Mouse (Mus musculus): Measurements from ENCODE around the gene Odf2. TPM values are rescaled to one million over a fixed set of nuclear protein-coding genes. Genes with fewer than 3 reads are reported as not detected.

Odf2 gene
- total RNA-seq (2021) (10 to 100 TPM; 32.8 to 35.7 TPM), polyA plus RNA-seq (2012; rRNA removed) (27.8 and 29.6 TPM in 2 replicates)
- long read RNA-seq, transcript Odf2-204 (21 exons, 3,826 nt), result major isoform, 16 of 36 reads
- long read RNA-seq, partial matches to known transcripts, result 6 of 36 reads
- long read RNA-seq, other reads (novel, unspliced or antisense), result 11 of 36 reads

DNA sequence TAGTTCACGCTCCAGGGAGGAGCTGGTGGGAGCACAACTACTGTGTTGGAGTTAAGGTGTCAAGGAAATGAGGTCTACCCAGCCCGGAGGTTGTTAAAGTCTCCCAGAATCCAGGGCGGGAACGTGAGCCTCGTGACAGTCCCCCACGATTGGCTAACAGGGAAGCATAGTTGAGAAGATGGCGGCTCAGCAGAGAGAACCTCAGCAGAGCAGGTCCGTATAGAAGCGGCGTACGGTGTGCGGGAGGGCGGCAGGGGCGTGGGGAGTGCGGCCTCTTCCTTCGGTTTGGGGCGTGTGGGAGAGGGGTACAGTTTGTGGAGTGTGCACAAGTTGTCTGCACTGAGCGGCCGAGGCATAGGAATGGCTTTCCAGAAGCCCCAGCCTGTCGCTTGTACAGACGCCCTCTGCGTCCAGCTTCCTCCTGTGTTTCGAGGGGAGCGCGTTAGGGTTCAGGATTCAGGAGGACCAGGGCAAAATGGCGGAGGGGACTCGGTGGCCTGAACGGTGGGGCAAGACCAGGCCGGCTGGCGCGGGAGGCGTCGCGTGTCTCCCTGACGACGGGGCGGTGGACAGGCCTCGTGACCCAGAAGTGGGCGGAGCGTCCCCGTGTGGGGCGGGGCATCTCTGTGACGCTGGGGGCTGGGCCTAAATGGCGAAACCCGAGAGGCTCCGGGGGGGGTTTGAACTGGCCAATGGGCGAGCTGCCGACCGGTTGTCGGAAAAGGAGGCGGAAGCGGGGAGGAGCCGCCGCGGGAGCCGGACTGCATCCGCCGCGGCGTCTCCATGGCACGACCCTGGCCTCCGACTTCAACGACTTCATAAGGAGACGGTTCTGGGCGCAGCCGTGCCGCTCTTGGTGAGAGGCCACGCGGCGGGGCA, at the start of gene Odf2:
Gene Odf2 (plus strand): TSS at position 156 of the 879 bp plus-strand sequence.
- peak; percentile 100 for DNase-seq

DNA sequence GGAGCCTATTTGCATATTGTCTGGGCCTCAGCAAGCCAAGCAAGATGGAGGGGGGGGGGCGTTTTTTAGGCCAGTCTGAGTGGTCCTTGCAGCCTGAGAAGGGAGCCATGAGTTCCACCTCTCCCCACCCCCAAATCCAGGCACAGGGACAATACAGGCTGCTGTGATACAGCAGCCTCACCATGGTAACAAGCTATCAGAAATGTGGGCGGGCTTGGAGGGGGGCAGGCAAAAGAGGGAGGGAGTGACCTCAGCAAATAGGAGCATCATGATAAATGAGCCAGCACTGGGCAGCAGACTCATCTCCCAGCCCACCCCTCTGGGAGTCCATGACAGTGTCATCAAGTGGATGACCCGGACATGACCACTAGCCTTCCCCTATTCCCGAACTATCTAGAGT, 49.6 kb upstream of the Odf2 start:
- DNase-seq, result no peak

DNA sequence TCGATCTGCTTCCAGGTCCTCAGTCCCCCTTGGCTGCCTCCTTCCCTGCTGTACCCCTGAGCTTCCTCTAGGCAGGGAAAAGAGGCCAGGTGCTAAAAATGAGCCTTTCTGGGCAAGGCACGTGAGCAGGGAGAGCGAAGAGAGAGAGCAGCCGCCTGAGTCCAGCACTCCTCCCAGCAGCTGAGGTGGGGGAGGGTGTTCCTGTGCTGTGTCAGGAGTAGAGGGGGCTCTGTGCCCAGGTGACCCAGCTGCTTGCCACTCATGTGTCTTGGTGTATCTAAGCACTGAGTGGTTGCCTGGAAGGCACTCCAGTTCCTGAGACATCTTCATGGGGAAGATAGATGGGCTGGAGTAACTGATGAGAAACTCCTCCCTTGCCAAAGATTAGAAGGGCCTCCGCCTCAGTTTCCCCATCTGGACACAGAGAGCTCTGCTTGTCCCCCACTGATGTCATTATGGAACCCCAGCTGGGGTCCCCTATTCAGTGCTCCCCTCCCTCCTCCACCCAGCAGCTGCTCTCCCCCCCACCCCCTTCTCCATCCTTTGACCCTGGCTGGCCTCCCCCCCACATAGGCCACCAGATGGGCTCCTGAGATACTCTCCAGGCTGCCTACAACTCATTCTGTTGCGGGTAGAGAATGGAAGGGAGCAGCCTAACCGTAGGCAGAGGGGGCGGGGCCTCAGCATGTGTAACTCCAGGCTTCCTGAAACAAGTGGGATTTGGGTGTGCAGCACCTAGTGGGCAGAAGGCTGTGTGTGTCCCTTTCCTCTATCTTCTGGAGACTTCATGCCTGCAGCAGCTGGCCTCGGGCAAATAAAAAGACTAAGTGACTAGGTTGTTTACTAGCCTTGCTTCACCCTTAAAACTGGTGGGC, 45.6 kb upstream of the Odf2 start:
- no peak for DNase-seq

DNA sequence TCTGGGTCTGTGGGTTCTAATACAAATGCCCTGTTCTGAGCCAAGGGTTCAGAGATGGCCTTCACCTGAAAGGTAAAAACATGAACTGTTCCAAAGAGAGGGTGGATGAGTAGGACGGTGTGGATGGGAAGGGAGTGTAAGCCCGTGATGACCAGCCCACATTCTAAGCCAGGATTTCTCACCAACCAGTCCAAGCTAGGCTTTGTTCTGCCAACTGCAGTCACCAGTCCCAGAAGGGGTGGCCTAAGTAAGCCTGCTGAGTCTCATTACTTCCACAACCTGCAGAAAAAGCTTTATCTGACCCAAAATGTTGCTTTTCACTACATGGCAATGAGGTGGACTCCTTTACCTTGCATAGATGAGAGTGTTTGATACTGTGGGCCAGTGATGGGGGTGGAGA, 44.9 kb upstream of the Odf2 start:
- no peak for DNase-seq

DNA sequence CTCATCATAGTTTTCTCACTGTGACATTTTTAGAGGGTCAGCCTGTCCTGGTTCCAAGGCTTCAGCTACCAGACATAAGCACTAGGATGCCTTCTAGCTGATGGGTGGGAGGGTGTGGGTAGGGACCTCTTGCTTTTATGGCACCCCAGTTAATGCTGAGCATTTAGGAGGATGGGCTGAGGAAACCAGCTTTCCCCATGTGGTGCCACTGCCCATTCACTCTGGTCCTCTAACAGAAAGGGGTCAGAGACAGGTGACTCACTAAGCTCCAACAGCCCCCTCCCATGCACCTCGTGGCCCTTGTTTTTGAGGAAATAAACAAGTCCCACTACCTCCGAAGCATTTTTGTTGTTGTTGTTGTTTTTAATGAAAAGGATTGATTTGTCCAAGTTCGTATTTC, 44.4 kb upstream of the Odf2 start:
- DNase-seq, result no peak

DNA sequence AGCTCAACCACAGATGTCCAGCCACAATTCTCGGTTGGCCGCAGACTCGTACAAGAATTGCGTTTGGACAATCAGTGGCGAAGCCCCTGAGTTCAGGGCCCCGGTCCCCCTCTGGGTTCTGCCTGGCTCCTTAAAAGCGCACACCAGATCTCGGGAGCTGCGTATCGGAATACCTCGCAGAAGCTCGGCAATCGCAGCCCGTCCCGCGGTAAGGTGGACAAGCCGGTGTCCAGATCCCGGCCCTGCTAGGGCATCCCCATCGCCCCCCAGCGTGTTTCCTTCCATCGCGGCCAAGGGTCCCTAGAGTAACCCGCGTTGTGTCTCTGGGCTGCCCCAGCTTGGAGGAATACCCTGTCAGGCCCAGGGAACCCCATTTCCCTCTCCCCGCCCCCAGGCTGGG, 43.4 kb upstream of the Odf2 start:
- DNase-seq, result no peak

DNA sequence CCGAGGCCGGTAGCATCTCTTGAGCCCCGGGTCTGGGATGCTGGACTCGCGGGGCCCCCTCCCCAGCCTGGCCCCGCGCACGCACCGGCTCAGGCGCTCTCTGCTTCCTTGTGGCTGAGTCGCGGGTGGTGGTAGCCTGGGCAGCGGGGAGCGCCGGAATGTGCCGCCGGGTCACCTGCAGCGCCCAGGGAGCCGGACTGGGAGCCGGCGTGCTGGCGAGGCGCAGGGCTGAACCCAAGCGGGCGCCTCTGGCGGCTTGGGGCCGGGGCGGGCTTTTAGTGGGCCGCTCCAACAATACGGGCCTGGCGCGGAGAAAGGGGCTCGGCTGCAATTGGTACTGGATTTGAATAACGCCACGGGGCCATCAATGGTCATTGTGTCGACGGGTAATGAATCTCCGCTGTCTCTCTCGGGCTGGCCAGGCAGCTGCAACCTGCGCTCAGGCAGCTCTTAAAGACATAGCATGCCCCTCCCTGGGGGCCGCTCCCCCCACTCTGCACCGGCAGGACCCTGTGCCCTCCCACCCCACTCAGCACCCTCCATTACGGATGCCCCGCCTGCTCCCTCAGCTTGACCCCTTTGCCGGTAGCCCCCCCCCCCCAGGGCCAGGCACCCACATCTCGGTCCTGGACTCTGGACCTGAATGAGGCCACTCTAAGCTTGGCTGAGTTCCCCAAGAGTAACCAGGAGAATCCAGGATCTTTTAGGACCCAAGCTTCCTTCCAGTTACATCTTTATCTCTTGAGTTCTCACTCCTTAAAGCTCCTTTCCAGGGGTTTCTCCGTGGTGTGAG, 42.8 kb upstream of the Odf2 start:
- DNase-seq, result no peak

DNA sequence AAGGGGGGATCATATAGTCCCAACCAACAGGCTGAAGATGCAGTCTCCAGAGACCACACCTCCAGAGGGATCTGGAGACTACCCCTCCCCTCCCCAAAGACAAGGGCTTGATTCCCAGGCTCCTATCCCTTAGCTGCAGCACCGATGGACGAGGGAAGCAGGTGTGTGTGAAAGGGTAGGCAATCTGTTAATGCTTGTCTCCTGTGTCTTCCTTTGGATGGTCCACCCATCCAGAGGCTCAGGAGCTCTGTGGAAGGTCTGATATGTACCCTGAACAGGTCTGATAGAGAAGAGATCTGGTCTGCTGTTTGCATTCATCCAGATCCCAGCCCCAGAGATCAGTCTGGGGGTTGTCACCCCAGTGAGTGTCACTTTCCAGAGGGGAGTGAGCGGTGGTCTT, 42.1 kb upstream of the Odf2 start:
- DNase-seq, result no peak

DNA sequence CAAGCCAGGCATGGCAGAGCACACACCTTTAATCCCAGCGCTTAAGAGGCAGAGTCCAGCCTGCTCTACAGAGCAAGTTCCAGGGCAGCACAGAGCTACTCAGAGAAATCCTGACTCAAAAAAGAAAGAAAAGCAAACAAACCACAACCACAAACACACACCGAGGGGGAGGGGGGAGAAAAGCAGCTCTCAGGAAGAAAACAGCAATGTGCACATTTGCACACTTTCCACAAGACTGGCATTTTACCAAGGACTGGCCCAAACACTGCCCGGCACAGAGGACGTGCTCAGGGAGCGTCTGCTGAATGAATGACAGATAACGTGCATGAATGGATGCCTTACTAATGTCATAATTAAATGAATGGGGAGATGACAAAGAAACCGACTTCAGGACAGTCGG, 40.0 kb upstream of the Odf2 start:
- no peak for DNase-seq

DNA sequence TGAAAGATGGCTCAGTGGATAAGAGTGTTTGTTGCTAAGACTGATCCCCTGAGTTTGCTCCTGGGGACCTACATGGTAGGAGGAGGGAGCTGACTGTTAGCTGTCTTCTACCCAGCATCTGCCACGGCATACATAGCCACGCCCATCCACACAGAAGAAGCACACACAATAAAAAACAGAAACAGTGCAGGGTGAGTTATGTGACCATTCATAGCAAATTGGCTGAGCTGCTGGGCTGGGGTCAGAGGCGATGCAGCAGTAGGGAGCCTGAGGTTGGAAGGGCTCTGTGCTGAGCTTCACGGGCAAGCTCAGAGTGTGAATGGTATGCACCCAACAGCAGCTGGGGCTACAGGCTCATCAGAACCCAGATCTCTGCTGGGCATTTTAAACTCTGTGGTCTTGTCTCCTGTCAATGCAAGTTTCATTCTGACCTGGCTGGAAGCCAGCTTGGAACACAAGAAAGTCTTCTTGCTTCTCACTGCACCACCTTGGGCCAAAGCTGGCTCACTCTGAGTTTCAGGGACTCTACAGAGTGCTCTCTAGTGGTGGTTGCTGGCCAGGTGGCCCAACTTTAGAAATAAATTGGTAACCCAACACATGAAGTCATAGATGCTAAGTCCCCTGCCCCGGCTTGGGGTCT, 39.1 kb upstream of the Odf2 start:
- DNase-seq, result no peak

DNA sequence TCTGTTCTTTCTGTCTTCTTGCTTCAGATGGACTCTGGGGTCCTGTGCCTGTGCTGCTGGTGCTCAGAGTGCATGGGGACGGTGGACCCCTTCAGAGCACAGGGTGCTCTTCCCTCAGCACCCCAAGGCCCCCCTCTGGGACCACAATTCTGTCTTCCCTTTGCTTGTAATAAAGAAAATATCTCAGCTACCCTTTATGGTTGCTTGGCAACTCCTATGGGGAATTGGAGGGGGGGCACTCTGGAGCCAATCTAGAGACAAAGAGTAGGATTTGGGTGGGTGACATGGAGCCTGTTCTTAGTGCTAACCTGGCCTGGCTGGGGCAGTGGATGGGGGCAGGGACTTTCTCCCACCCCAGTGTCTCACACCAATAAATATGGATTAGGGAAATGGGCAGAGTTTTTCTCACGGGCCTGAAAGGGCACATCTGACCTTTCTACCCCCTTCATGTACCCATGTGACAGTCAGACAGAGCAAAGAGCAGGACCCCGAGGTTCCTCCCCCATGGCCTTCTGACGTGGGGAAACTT, 36.0 kb upstream of the Odf2 start:
- no peak for DNase-seq

DNA sequence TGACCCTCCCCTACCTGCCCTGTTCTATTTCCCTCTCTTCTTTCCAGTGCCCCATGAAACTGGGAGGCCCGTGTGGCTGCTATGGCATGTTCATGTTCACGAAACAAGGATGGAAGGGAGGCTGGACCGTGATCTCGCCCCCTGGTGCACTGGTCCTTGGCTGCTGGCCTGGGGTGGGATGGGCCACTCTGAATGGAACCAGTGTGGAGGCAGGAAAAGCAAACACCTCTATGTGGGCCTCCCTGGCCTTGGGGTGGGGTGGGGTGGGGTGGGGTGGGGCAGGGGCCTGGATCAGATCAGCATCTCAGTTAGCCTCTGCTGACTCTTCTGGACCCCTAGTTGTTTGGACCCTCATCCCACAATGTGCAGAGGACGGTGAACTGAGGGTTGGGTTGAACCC, 35.3 kb upstream of the Odf2 start:
- DNase-seq, result no peak

DNA sequence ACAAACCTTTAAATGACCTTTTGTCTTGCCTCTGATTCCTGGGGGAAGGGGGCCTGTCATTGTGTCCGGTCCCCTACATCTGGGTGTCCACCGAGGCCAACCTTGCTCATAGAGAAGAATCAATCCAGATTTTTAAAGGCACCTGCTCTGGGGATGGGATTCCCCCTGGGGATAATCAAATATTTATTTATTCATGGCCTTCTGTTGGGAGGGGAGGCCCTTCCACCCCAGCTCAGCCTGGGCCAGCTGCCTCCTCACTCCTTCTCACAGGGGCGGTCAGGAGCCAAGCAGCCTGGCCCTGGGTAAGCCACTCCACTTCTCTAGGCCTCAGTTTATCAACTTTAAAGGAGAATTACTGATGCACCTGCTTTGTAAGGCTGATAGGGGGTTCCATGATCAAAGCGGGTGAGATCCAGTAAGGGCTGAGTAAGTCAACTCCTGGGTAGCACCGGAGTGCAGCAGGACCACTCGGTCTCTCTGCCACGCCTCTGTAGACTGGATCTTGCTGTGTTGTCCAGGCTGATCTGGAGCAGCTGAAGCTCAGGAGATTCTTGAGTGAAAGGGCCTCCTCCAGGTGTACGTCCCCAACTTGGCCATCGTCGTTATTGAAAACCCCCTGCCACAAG, 33.3 kb upstream of the Odf2 start:
- DNase-seq, result no peak

DNA sequence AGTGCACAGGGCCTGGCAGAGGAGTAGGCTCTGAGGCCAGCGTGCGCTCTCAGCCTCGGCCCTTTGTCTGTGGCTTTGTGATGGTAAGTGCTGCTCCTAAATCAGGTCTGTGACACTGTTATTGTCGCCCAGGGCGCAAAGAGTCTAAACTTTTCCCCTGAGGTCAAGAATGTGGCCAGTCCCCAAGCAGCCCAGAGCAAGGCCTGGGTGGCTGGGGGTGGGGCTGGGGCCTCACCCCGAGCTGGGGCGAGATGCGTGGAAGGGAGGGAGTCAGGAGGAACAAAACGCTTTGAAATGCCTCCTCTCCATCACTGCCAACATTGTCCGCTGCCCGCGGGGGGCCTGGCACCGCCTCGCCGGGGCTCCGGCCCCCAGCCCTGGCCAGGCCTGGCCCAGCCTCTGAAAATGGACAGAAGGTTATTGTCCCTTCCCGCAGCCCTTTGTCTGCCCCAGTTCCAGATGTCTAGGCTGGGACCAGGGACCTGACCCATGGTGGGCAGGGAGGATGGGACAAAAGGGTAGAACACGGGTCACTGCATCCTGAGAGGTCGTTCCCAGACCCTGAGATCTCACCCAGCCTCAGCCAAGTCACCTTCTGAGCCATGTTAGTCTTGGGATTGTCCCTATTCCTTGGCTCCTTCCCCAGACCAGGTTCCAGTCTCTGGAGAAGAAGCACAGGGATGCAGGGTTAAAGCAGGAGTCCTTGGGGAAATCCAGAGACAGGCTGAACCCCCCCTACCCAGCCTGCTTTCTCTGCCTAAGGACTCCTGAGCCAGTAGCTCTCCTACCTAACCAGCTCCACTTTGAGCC, 32.4 kb upstream of the Odf2 start:
- DNase-seq, result no peak

DNA sequence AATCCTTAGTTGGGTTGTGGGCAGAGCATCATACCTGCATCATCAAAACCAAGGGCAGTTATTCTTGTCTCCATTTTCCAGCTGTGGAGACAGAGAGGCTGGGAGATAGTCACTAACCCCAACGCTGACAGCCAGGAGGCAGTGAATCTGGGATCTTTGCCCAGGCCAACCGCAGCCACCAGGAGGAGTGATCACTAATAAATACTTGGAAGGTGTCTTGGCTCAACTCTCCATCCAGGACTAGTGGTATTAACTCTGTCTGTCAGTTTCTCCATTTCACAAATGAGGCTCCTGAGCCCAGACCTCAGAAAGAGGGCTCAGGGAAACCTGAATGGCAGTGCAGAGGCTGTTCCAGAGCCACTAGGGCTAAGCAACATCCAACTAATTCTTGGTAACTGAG, 31.7 kb upstream of the Odf2 start:
- DNase-seq, result no peak

DNA sequence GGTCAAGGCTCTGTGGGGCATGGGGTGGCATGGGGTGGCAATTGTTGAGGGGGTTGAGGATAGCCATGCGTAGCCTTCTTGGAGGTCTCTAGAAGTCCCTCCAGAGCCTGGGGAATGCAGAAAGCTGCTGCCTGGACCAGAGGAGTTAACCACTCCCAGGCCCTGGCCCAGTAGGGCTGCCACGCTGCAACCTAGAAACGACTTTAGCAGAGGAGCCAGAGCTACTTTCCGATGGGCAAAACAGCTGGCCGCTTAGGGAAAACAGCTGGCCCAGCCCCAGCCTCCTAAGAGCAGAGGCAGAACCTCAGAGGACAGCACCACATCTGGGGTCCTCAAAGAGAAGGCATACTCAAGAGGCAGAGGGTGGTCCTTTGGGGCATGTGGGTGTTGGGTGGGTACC, 31.1 kb upstream of the Odf2 start:
- DNase-seq, result no peak

DNA sequence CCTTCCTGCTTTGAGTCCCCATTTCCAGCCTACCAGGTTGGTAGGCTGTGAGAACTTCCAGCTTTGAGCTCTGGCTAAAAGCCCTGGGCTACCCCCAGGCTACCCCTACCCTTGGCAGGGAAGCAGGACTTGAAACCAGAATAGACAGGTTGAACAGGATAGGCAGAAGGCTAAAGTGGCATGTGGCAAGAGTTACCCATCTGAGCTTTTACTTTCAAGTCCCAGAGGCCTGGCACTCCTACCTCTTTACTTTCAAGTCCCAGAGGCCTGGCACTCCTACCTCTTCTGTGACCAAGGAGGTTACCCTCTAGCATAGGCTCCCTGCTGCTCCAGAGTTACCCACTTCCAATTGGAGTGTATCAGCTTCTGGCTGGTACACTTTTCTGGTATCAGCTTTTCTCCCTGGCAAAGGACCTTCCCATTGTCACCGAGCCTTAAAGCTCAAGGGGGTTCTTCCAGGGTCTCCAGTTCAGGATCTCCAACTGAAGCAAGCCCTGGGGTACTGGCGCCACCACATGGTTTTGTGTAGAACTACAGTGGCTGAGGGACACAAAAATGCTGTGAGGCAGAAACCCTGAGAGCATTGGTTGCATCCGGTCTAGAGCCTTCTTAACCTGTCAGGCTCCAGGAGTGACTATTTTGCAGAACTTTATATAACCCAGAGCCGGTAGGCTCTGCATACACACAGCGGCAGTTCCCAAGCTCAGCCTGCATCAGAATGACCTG, 30.1 kb upstream of the Odf2 start:
- DNase-seq, result no peak

DNA sequence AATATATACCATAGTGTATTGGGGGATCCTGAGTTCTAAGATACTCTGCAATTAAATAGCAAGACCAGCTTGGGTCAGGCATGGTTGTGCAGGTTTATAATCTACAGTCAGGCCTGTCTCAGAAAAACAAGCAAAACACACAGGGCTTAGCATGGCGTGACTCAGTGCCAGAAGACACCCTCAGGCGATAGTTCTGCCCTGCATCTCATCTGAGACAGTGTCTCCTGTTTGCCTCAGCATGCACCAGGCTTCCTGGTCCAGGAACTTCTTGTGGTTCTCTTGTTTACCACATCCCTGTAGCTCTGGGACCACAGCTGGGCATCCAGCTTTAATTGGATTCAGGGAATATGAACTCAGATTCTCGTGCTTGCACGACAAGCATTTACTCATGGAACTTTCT, 23.9 kb upstream of the Odf2 start:
- DNase-seq, result no peak

DNA sequence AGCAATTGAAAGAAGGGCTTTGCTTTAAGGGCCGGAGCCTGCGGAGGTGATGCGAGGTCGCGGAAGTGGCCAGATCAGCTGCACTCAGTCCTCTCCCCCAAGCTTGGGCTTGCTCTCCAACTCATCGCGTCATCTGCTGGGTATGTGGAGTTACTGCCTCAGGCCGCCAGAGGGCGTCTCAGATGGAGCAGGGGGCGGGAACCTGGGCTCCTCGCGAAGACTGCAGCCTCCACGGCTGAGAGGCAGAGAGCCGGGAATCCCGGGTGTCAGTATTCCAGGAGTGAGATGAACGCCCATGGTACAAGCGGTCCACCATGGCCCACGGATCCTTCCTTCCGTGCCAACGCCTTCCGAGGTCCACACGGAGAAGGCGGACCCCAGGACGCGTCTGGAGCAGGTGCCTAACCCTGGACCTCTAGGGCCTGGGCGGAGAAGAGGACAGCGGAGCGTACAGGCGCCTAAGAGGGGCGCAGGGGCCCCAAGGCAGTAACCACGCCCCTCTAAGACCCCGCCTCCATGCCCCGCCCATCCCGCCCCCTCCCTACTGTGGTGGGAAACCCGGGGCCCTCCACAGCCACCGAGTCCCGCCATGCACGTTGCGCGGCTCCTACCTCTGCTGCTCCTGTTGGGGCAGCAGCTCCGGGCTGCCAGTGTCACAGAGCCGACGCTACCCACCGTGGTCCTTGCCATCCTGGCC, 19.9 kb upstream of the Odf2 start, which contains the start of gene Cercam:
Gene Cercam (plus strand): TSS at position 216 of the 697 bp plus-strand sequence.
- peak; percentile 90 for DNase-seq
